Mouse (Mus musculus) lung, embryonic 14.5 days (tissue): ENCODE results near the gene Unc5cl. TPM values are rescaled to one million over a fixed set of nuclear protein-coding genes. Genes with fewer than 3 reads are reported as not detected.
A peak's percentile ranks its signal among the peaks of the same experiment; 100 is the strongest.

ENCODE experiments used
- ATAC-seq: fragments of 200-750 bp; cut with Nextera tagmentation; 2 replicates; pipeline ENCODE4 v1.8.0; 2017; ENCODE audit warnings: mild to moderate bottlenecking, moderate TSS enrichment, moderate library complexity; ENCODE audit not compliant: insufficient read depth
- DNase-seq: peaks from one replicate; pipeline ENCODE4 v3.0.0-alpha.2; 2015
- H3K27ac ChIP-seq: fragments of 300-500 bp; sonication (generic); 2 replicates; pipeline ENCODE4 v1.5.1; 2014; ENCODE audit warnings: low read depth, mild to moderate bottlenecking, moderate library complexity
- H3K27me3 ChIP-seq: fragments of 300-500 bp; sonication (generic); 2 replicates; pipeline ENCODE4 v1.6.1; 2014; ENCODE audit warnings: low read length, control low read depth; ENCODE audit not compliant: insufficient read depth
- H3K36me3 ChIP-seq: fragments of 300-500 bp; sonication (generic); 2 replicates; pipeline ENCODE4 v1.6.1; 2014; ENCODE audit warnings: control low read depth; ENCODE audit not compliant: insufficient read depth
- H3K4me1 ChIP-seq: fragments of 300-500 bp; sonication (generic); 2 replicates; pipeline ENCODE4 v1.6.1; 2014; ENCODE audit warnings: antibody characterized with exemption, control low read depth; ENCODE audit not compliant: insufficient read depth
- H3K4me2 ChIP-seq: fragments of 300-500 bp; sonication (generic); 2 replicates; pipeline ENCODE4 v1.6.1; 2014; ENCODE audit warnings: mild to moderate bottlenecking
- H3K4me3 ChIP-seq: fragments of 300-500 bp; sonication (generic); 2 replicates; pipeline ENCODE4 v1.5.1; 2014; ENCODE audit warnings: low read depth, low read length
- H3K9ac ChIP-seq: fragments of 300-500 bp; sonication (generic); 2 replicates; pipeline ENCODE4 v1.6.1; 2014
- H3K9me3 ChIP-seq: fragments of 300-500 bp; sonication (generic); 2 replicates; pipeline ENCODE4 v1.6.1; 2016; ENCODE audit warnings: low read depth, low read length, control low read depth
- CTCF ChIP-seq: IDR thresholded peaks from 2 replicates; pipeline ENCODE4 v1.5.1; 2016; ENCODE audit warnings: antibody characterized with exemption, low read depth
- WGBS: fragments of 180-500 bp; shearing (Covaris S2); extraction: QIAGEN DNeasy Blood & Tissue Kit; methylation state at CpG from one replicate; pipeline ENCODE4 v1.1.7; 2014; 5-methylcytosine and 5-hydroxymethylcytosine counted together
- polyA plus RNA-seq: library from polyadenylated mRNA; unstranded; fragments of >200 nt; fragmentation: Nextera tagmentation; extraction: Ambion mirVana; gene quantifications from 2 replicates; pipeline ENCODE4 v1.2.1, GENCODE M21; 2014

The Unc5cl gene
- polyA plus RNA-seq, 1 experiment from 2014 or later = 1.5 TPM

DNA sequence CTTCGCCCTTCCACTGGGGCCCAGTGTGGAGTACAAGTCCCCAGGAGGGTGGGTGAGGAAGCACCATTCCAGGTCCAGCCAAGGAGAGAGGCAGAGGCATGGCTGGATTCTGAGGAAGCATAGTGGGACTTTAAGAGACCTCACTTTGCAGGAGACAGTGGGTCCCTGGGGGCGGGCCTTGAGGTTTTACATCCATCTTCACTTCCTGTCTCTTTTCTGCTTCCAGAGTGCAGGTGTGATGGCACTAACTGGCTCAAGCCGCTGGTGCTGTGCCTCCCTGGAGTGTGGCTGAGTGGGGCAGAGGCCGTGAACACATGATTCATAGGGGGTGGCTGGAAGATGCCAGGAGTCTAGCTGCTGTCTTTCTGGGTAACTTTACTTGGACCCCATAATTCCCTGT is 54.9 kb downstream of the Unc5cl start:
- Histone ChIP-seq H3K9me3 (no peaks in the 10 kb centered on the region), H3K4me2 (no peak overlapping the region), H3K27me3 (no peaks in the 10 kb centered on the region), H3K4me3 (no peak overlapping the region), H3K9ac (no peak overlapping the region), H3K4me1 (no peaks in the 10 kb centered on the region; the same call in 1 of the 2 replicates), H3K36me3 (no peaks in the 10 kb centered on the region), H3K27ac (no peak overlapping the region)
- 70% methylated on average over 4 of the region's 4 CpGs for WGBS
- ATAC-seq (no peak), DNase-seq (no peak)
- no peak for TF ChIP-seq CTCF

DNA sequence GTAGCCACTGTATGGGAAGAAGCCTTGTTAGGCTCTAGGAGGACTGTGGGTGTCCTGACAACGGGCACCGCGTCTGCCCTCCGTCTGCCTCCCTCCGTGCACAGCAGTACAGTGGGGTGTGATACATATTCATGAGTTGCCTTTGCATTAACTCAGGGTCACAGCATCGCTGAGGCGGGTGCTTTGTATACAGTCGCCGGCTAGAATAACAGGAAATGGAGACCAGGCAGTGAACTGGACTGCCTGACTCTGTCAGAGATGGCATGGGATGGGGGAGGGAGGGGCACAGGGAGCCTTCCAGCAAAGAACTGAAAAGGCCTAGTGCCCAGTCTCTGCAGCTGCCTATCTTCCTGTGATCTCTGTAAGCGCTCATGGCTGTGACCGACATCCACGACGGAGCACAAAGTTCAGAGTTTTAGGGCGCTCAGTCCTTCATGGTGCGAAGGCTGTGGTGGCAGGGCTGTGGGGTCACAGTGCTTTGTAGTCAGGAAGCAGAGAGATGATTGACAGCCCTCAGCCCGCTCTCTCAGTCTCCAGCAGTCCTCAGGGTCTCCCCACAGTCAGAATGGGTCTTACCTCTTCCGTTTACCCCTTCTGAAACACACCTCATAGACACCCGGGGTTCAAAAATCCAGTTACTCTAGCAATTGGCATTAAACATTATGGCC is 58.0 kb downstream of the Unc5cl start:
- H3K9ac ChIP-seq = no peak overlapping the region
- DNase-seq = peak; percentile 42
- H3K4me2 ChIP-seq = no peak overlapping the region
- no peaks in the 10 kb centered on the region for H3K9me3 ChIP-seq
- H3K4me1 ChIP-seq = no peaks in the 10 kb centered on the region
- no peak overlapping the region for H3K4me3 ChIP-seq
- WGBS = 40% methylated on average over 18 of the region's 18 CpGs
- H3K27me3 ChIP-seq = no peaks in the 10 kb centered on the region
- peak; percentile 63 for ATAC-seq
- no peak for TF ChIP-seq CTCF
- no peak overlapping the region for H3K27ac ChIP-seq
- no peaks in the 10 kb centered on the region for H3K36me3 ChIP-seq

DNA sequence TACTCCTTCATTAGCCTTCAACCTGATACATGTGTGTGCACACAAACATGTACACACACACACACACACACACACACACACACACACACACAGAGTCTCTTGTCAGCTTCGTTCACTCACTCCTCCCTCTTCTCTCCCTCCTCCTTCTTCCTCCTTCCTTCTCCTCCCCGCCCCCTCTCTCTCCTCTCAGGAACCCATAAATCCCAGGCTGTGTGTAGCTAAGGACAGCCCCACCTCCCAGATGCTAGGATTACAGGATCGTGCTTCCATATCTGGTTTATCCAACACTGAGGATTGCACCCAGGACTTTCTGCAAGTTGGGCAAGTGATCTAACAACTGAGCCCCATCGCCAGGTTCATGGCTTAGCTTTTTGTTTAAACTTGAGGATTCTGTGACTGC is 59.9 kb downstream of the Unc5cl start:
- no peak overlapping the region for H3K27ac ChIP-seq
- H3K4me1 ChIP-seq = no peaks in the 10 kb centered on the region
- H3K9ac ChIP-seq = no peak overlapping the region
- no peak overlapping the region for H3K4me2 ChIP-seq
- no peak for TF ChIP-seq CTCF
- WGBS = 38% methylated on average over 4 of the region's 4 CpGs
- no peaks in the 10 kb centered on the region for H3K36me3 ChIP-seq
- ATAC-seq (no peak), DNase-seq (no peak)
- H3K4me3 ChIP-seq = no peak overlapping the region
- H3K27me3 ChIP-seq = no peaks in the 10 kb centered on the region
- H3K9me3 ChIP-seq = no peaks in the 10 kb centered on the region

DNA sequence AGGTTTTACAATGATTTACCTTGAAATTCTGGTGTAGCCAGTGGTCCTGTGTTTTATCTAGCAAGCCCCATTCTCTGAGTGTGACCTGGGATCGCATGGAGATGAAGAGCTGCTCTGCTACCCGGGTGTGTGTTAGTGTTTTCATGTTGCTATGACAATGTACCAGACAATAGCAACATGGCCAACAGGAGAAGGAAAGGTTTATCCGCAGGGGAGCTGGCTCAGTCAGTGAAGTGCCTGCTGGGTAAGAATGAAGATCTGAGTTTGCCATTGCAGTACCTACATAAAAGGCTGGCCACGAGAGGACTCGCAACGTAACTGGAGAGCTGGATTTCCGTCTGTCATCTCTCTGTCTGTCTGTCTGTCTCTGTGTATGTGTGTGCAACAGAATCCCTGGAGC is 64.3 kb downstream of the Unc5cl start:
- H3K4me2 ChIP-seq = no peak overlapping the region
- DNase-seq (no peak), ATAC-seq (no peak)
- no peaks in the 10 kb centered on the region for H3K27me3 ChIP-seq
- no peak overlapping the region for H3K9ac ChIP-seq
- no peaks in the 10 kb centered on the region for H3K4me1 ChIP-seq
- 83% methylated on average over 7 of the region's 7 CpGs for WGBS
- no peaks in the 10 kb centered on the region for H3K9me3 ChIP-seq
- TF ChIP-seq CTCF = no peak
- H3K4me3 ChIP-seq = no peak overlapping the region
- H3K27ac ChIP-seq = no peak overlapping the region
- no peaks in the 10 kb centered on the region for H3K36me3 ChIP-seq

DNA sequence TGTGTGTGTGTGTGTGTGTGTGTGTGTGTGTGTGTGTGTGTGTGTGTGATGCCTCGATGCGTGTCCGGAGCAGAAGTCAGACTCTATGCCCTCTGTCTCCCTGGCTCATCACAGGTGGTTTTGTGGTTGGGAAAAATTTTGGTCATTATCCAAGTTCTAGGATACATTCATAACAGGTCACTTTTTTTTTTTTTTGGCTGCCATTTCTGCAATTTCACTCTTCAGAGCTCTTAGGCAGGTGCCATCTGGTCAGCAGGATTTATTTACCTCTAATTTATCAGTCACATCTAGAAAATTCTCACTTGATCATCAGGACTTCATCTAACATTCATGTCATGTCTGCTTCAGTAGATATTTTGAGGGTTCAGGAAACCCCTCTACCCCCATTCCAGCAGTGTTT is 65.7 kb downstream of the Unc5cl start:
- WGBS = 87% methylated on average over 3 of the region's 3 CpGs
- Histone ChIP-seq H3K27me3 (no peaks in the 10 kb centered on the region), H3K4me3 (no peak overlapping the region), H3K4me2 (no peak overlapping the region), H3K9me3 (no peaks in the 10 kb centered on the region), H3K36me3 (no peaks in the 10 kb centered on the region), H3K9ac (no peak overlapping the region), H3K27ac (no peak overlapping the region), H3K4me1 (no peaks in the 10 kb centered on the region)
- DNase-seq (no peak), ATAC-seq (no peak)
- TF ChIP-seq CTCF = no peak

DNA sequence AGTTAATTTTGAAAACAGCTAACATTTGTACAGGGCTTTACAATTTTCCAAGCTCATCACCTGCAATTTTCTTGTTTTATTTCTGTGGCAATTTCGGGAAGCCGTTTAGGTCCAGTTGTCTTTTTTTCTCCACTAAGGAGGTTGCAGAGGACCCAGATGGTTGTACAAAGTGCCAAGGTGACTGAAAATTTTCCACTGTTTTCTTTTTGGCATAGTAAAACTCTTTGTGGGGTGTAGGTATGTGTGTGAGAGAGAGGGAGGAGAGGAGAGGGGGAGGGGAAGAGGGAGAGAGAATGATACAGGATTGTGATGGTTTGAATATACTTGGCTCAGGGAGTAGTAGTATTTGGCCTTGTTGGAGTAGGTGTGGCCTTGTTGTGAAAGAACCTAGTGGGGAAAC is 68.4 kb downstream of the Unc5cl start:
- DNase-seq = no peak
- Histone ChIP-seq H3K4me1 (no peaks in the 10 kb centered on the region), H3K4me3 (no peak overlapping the region), H3K27ac (no peak overlapping the region), H3K27me3 (no peaks in the 10 kb centered on the region), H3K36me3 (no peaks in the 10 kb centered on the region), H3K9ac (no peak overlapping the region), H3K4me2 (no peak overlapping the region), H3K9me3 (no peaks in the 10 kb centered on the region)
- no peak for ATAC-seq
- no peak for TF ChIP-seq CTCF
- 90% methylated on average over 2 of the region's 2 CpGs for WGBS

DNA sequence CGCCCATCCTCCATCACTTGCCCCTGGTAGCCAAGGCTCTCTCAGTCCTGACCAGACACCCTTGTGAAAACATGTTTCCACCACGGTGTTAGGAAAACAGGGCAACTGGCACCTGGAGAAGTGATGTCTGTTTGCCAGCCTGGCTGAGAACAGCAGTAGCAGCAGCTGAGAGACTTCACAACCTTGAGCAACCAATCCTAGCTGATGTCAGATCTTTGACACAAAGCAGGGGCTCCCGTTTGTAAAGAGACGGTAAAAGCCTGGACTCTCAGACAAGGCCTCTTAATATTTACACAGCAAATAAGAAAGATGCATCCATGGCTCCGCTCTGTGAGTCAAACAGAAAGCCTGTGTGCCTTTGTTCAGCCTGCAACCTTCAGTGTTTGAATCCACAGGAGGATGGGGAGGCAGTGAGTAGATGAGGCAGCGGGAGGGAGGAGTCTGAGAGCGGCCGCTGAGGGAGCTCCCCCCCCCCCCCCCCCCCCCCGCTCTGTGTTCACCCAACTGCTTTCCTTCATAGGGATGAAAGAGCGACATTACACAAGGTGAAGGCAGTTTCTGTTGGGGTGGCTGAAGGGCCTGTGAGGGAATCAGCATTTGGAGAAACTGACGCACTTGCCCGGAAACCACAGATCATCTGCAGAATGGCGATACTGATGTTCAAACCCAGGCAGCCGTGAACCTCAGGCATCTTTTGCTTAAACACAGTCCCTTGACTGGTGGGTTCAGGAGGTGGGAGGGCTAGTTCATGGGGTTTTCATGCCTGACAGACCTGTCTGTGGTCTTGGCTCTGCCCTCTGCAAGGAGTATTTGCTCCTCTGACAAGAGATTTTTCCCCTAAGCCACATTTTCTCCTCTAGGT is 79.4 kb downstream of the Unc5cl start:
- H3K4me3 ChIP-seq = no peak overlapping the region
- DNase-seq = no peak
- WGBS = 30% methylated on average over 13 of the region's 14 CpGs
- no peaks in the 10 kb centered on the region for H3K27me3 ChIP-seq
- no peak overlapping the region for H3K27ac ChIP-seq
- H3K4me1 ChIP-seq = no peaks in the 10 kb centered on the region
- no peak for TF ChIP-seq CTCF
- H3K4me2 ChIP-seq = no peak overlapping the region
- no peaks in the 10 kb centered on the region for H3K9me3 ChIP-seq
- no peak overlapping the region for H3K9ac ChIP-seq
- ATAC-seq = no peak
- no peaks in the 10 kb centered on the region for H3K36me3 ChIP-seq
